Mouse (Mus musculus): ENCODE data around the gene 4930578C19Rik.

- TF ChIP-seq CTCF (IDR thresholded peaks at IDR 0.05) (no peak), EP300 (IDR thresholded peaks at IDR 0.05) (no peak)
Observed at GRCm38 (mm10) chrX:18423206-18423605, 38.0 kb downstream of the 4930578C19Rik start.
